Mouse (Mus musculus) A20 (cell line): Measurements from ENCODE around the gene Islr2.

Experiments
- DNase-seq: peaks from one replicate; pipeline ENCODE4 v3.0.0-alpha.2; 2011; ENCODE audit warnings: low read depth, low spot score

The Islr2 gene

GRCm38 (mm10) chr9:58196610-58197567 is 7.2 kb downstream of the Islr2 start:
- no peak for DNase-seq

GRCm38 (mm10) chr9:58196141-58196540 is 8.0 kb downstream of the Islr2 start:
- DNase-seq = no peak

GRCm38 (mm10) chr9:58195671-58196070 is 8.4 kb downstream of the Islr2 start:
- no peak for DNase-seq

- no peak for DNase-seq
Observed at GRCm38 (mm10) chr9:58194222-58194621, 9.9 kb downstream of the Islr2 start.

GRCm38 (mm10) chr9:58184456-58184855 is 19.7 kb downstream of the Islr2 start:
- no peak for DNase-seq

GRCm38 (mm10) chr9:58179390-58179789 is 24.7 kb downstream of the Islr2 start:
- DNase-seq = no peak

- DNase-seq = no peak
Observed at GRCm38 (mm10) chr9:58177165-58177564, 27.0 kb downstream of the Islr2 start.

- DNase-seq = no peak
Observed at GRCm38 (mm10) chr9:58175745-58176487, 28.2 kb downstream of the Islr2 start.

GRCm38 (mm10) chr9:58174818-58175251 is 29.3 kb downstream of the Islr2 start:
- DNase-seq = no peak

GRCm38 (mm10) chr9:58172863-58173262 is 31.3 kb downstream of the Islr2 start:
- no peak for DNase-seq

GRCm38 (mm10) chr9:58169426-58169825 is 34.7 kb downstream of the Islr2 start:
- DNase-seq = no peak

GRCm38 (mm10) chr9:58168880-58169279 is 35.2 kb downstream of the Islr2 start:
- DNase-seq = no peak

- DNase-seq = no peak
Observed at GRCm38 (mm10) chr9:58165779-58166178, 38.3 kb downstream of the Islr2 start.

- no peak for DNase-seq
Observed at GRCm38 (mm10) chr9:58163146-58163545, 41.0 kb downstream of the Islr2 start.

- no peak for DNase-seq
Observed at GRCm38 (mm10) chr9:58162173-58162572, 41.9 kb downstream of the Islr2 start.

- DNase-seq = peak; percentile 48
Observed at GRCm38 (mm10) chr9:58160315-58160714, 43.8 kb downstream of the Islr2 start.

GRCm38 (mm10) chr9:58159855-58160254 is 44.3 kb downstream of the Islr2 start:
- DNase-seq = no peak

- no peak for DNase-seq
Observed at GRCm38 (mm10) chr9:58158541-58159311, 45.4 kb downstream of the Islr2 start.

- DNase-seq = no peak
Observed at GRCm38 (mm10) chr9:58157838-58158237, 46.3 kb downstream of the Islr2 start.

- no peak for DNase-seq
Observed at GRCm38 (mm10) chr9:58156819-58157560, 47.1 kb downstream of the Islr2 start.

- no peak for DNase-seq
Observed at GRCm38 (mm10) chr9:58155366-58155765, 48.8 kb downstream of the Islr2 start.
